Mouse (Mus musculus): ENCODE results near the gene Trim15.

- TF ChIP-seq POLR2A (IDR thresholded peaks at IDR 0.05; ENCODE audit: borderline replicate concordance, extremely low read depth, low read depth, low read length) (no peak), CTCF (IDR thresholded peaks at IDR 0.05; ENCODE audit: insufficient read depth, low read length) (no peak)
These were observed 34.3 kb downstream of the Trim15 start for GRCm38 (mm10) chr17:36832694-36833093.

Measured in lung, adult 2 months (tissue).